Mouse (Mus musculus) E14TG2a.4 (cell line): Measurements from ENCODE around the gene Grk6.
A peak's percentile ranks its signal among the peaks of the same experiment; 100 is the strongest.

Source experiments
- H3K27me3 ChIP-seq: 2 replicates; pipeline ENCODE4 v1.6.1; 2014; ENCODE audit warnings: low read length, control low read depth; ENCODE audit not compliant: insufficient read depth
- H3K36me3 ChIP-seq: 2 replicates; pipeline ENCODE4 v1.6.1; 2014; ENCODE audit warnings: low read length, control low read depth; ENCODE audit not compliant: insufficient read depth
- H3K4me1 ChIP-seq: replicated peaks from 2 replicates; pipeline ENCODE4 v1.6.1; 2014; ENCODE audit warnings: low read depth, low read length, control low read depth
- H3K4me3 ChIP-seq: replicated peaks from 2 replicates; pipeline ENCODE4 v1.5.1; 2014; ENCODE audit warnings: mild to moderate bottlenecking, low read length
- H3K9me3 ChIP-seq: 2 replicates; pipeline ENCODE4 v1.6.1; 2014; ENCODE audit warnings: low read length, control low read depth
- CTCF ChIP-seq: conservative IDR thresholded peaks from 2 replicates; pipeline ENCODE4 v1.5.1; 2014; ENCODE audit warnings: low read length
- NANOG ChIP-seq: IDR thresholded peaks from 2 replicates; pipeline ENCODE4 v1.6.1; 2014; ENCODE audit warnings: borderline replicate concordance, low read length, mixed read lengths
- POU5F1 ChIP-seq: IDR thresholded peaks from 2 replicates; pipeline ENCODE4 v1.6.1; 2014; ENCODE audit warnings: low read length, borderline replicate concordance

Gene Grk6

GRCm38 (mm10) chr13:55475750-55476149 is 30.9 kb downstream of the Grk6 start:
- H3K4me3 ChIP-seq, result no peak overlapping the region
- no peaks in the 10 kb centered on the region for H3K9me3 ChIP-seq
- H3K36me3 ChIP-seq, result peaks cover 16% of the 10 kb centered on the region
- TF ChIP-seq NANOG (no peak), CTCF (no peak), POU5F1 (no peak)
- H3K27me3 ChIP-seq, result peaks cover 83% of the 10 kb centered on the region
- peaks cover 40% of the 10 kb centered on the region for H3K4me1 ChIP-seq

GRCm38 (mm10) chr13:55476256-55476655 is 31.4 kb downstream of the Grk6 start:
- no peak for TF ChIP-seq NANOG
- TF ChIP-seq CTCF, result no peak
- TF ChIP-seq POU5F1, result no peak
- H3K27me3 ChIP-seq, result peaks cover 82% of the 10 kb centered on the region
- H3K36me3 ChIP-seq, result peaks cover 16% of the 10 kb centered on the region
- H3K9me3 ChIP-seq, result no peaks in the 10 kb centered on the region
- no peak overlapping the region for H3K4me3 ChIP-seq
- peaks cover 38% of the 10 kb centered on the region for H3K4me1 ChIP-seq

GRCm38 (mm10) chr13:55477492-55477891 is 32.6 kb downstream of the Grk6 start:
- Histone ChIP-seq H3K36me3 (peaks cover 19% of the 10 kb centered on the region), H3K9me3 (no peaks in the 10 kb centered on the region), H3K4me3 (no peak overlapping the region; the same call in 1 of the 2 replicates), H3K27me3 (peaks cover 82% of the 10 kb centered on the region), H3K4me1 (peaks cover 49% of the 10 kb centered on the region)
- no peak for TF ChIP-seq NANOG
- TF ChIP-seq POU5F1, result no peak
- TF ChIP-seq CTCF, result no peak

GRCm38 (mm10) chr13:55478036-55478435 is 33.2 kb downstream of the Grk6 start:
- TF ChIP-seq NANOG (no peak), CTCF (peak; percentile 86)
- Histone ChIP-seq H3K4me3 (no peak overlapping the region; the same call in 1 of the 2 replicates), H3K27me3 (peaks cover 82% of the 10 kb centered on the region), H3K4me1 (peaks cover 53% of the 10 kb centered on the region), H3K36me3 (peaks cover 19% of the 10 kb centered on the region), H3K9me3 (no peaks in the 10 kb centered on the region)

GRCm38 (mm10) chr13:55479008-55479407 is 34.1 kb downstream of the Grk6 start:
- Histone ChIP-seq H3K27me3 (peaks cover 82% of the 10 kb centered on the region), H3K36me3 (peaks cover 19% of the 10 kb centered on the region), H3K4me3 (no peak overlapping the region), H3K9me3 (no peaks in the 10 kb centered on the region), H3K4me1 (peaks cover 53% of the 10 kb centered on the region)
- no peak for TF ChIP-seq CTCF
- TF ChIP-seq NANOG, result no peak
- no peak for TF ChIP-seq POU5F1

GRCm38 (mm10) chr13:55479929-55480328 is 35.1 kb downstream of the Grk6 start:
- H3K4me1 ChIP-seq, result peaks cover 51% of the 10 kb centered on the region
- TF ChIP-seq CTCF, result no peak
- no peak for TF ChIP-seq POU5F1
- TF ChIP-seq NANOG, result no peak
- peaks cover 17% of the 10 kb centered on the region for H3K36me3 ChIP-seq

GRCm38 (mm10) chr13:55482542-55482941 is 37.7 kb downstream of the Grk6 start:
- Histone ChIP-seq H3K4me1 (peaks cover 54% of the 10 kb centered on the region), H3K36me3 (0 out of 2 replicates have a peak, but pooled peaks cover 4% of the 10 kb centered on the region), H3K4me3 (no peak overlapping the region), H3K27me3 (peaks cover 85% of the 10 kb centered on the region), H3K9me3 (no peaks in the 10 kb centered on the region)
- TF ChIP-seq CTCF (no peak), POU5F1 (no peak)

More at GRCm38 (mm10) chr13:55479929-55480328, 35.1 kb downstream of the Grk6 start:
- peaks cover 83% of the 10 kb centered on the region for H3K27me3 ChIP-seq
- no peak overlapping the region for H3K4me3 ChIP-seq
- H3K9me3 ChIP-seq, result no peaks in the 10 kb centered on the region

DNA sequence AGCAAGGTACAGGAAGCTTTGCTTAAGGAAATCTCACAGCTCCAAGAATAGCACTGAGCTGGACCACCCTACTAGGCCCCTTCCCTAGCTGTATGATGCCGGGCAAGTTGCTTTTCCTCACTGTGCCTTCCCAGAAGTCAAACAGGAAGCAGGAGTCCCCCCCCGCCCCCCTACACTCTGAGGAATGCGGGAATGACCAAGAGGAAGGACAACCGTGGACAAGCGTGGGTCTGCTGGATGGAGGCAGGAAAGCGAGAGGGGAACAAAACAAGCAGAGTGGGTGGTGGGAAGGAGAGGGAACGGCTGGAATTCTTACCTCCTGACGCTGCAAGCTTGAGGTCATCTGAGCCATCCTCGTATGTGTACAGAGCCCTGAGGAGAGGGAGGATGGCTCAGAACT is 38.2 kb downstream of the Grk6 start:
- peaks cover 49% of the 10 kb centered on the region for H3K4me1 ChIP-seq
- H3K27me3 ChIP-seq, result peaks cover 83% of the 10 kb centered on the region
- no peaks in the 10 kb centered on the region for H3K9me3 ChIP-seq
- 0 out of 2 replicates have a peak, but pooled peaks cover 4% of the 10 kb centered on the region for H3K36me3 ChIP-seq
- H3K4me3 ChIP-seq, result no peak overlapping the region
- TF ChIP-seq POU5F1 (no peak), CTCF (no peak), NANOG (no peak)

GRCm38 (mm10) chr13:55483593-55483992 is 38.7 kb downstream of the Grk6 start:
- Histone ChIP-seq H3K4me1 (peaks cover 53% of the 10 kb centered on the region), H3K27me3 (peaks cover 88% of the 10 kb centered on the region), H3K36me3 (0 out of 2 replicates have a peak, but pooled peaks cover 4% of the 10 kb centered on the region), H3K9me3 (no peaks in the 10 kb centered on the region), H3K4me3 (no peak overlapping the region)
- TF ChIP-seq CTCF (no peak), POU5F1 (no peak), NANOG (no peak)
